Mouse (Mus musculus) hindbrain, postnatal 0 days (tissue): ENCODE data around the gene Bsg. TPM values are rescaled to one million over a fixed set of nuclear protein-coding genes. Genes with fewer than 3 reads are reported as not detected.

ENCODE experiments used
- ATAC-seq: fragments of 200-750 bp; cut with Nextera tagmentation; 2 replicates; pipeline ENCODE4 v1.8.0; 2017; ENCODE audit warnings: mild to moderate bottlenecking, moderate TSS enrichment, moderate library complexity
- DNase-seq: peaks from one replicate; pipeline ENCODE4 v3.0.0-alpha.2; 2015; ENCODE audit warnings: low spot score
- H3K27ac ChIP-seq: fragments of 300-500 bp; sonication (generic); 2 replicates; pipeline ENCODE4 v1.5.1; 2014; ENCODE audit warnings: mild to moderate bottlenecking
- H3K27me3 ChIP-seq: fragments of 300-500 bp; sonication (generic); 2 replicates; pipeline ENCODE4 v1.6.1; 2014; ENCODE audit warnings: low read length, mixed read lengths; ENCODE audit not compliant: insufficient read depth
- H3K36me3 ChIP-seq: fragments of 300-500 bp; sonication (generic); 2 replicates; pipeline ENCODE4 v1.6.1; 2014; ENCODE audit warnings: low read length, mixed read lengths; ENCODE audit not compliant: insufficient read depth
- H3K4me1 ChIP-seq: fragments of 300-500 bp; sonication (generic); 2 replicates; pipeline ENCODE4 v1.6.1; 2014; ENCODE audit warnings: antibody characterized with exemption, low read length, mixed read lengths; ENCODE audit not compliant: insufficient read depth
- H3K4me2 ChIP-seq: fragments of 300-500 bp; sonication (generic); 2 replicates; pipeline ENCODE4 v1.6.1; 2014; ENCODE audit warnings: low read depth, mild to moderate bottlenecking, low read length, moderate library complexity, mixed read lengths
- H3K4me3 ChIP-seq: fragments of 300-500 bp; sonication (generic); 2 replicates; pipeline ENCODE4 v1.5.1; 2014; ENCODE audit warnings: low read length
- H3K9ac ChIP-seq: fragments of 300-500 bp; sonication (generic); replicated peaks from 2 replicates; pipeline ENCODE4 v1.6.1; 2014; ENCODE audit warnings: mild to moderate bottlenecking, low read length, moderate library complexity, mixed read lengths
- H3K9me3 ChIP-seq: fragments of 300-500 bp; sonication (generic); 2 replicates; pipeline ENCODE4 v1.6.1; 2016; ENCODE audit warnings: low read length, mixed read lengths
- CTCF ChIP-seq: IDR thresholded peaks from 2 replicates; pipeline ENCODE4 v1.5.1; 2016; ENCODE audit warnings: antibody characterized with exemption, control low read depth, low read depth
- WGBS: fragments of 180-500 bp; shearing (Covaris S2); extraction: QIAGEN DNeasy Blood & Tissue Kit; methylation state at CpG from one replicate; pipeline ENCODE4 v1.1.7; 2014; 5-methylcytosine and 5-hydroxymethylcytosine counted together
- polyA plus RNA-seq: library from polyadenylated mRNA; unstranded; fragments of >200 nt; fragmentation: Nextera tagmentation; extraction: Ambion mirVana; gene quantifications from 2 replicates; pipeline ENCODE4 v1.2.1, GENCODE M21; 2015
- total RNA-seq: library from RNA; depleted of rRNA; stranded (reverse); fragments of >200 nt; gene quantifications from 2 replicates; pipeline ENCODE4 v1.2.3, GENCODE M21; 2014

The Bsg gene
- total and polyA plus RNA-seq, 2 experiments from 2014 or later = 1,151 to 1,243 TPM

DNA sequence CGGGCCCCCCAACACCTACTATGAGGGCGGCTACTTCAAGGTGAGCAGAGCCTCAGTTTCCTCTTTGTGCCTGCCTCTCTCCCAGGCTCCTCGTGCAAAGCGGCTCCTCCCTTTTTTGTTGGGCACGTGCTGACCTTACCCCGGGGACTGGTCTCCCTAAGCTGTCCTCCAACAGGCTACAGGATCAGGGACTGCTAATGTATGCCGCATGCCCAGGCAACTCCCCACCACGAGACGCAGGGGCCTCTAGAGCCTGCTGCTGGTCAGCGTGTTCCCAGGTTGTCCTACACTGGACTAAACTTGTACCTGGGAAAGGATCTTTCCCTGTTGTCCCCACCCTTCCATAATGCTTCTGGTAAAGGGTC, 21.8 kb upstream of the Bsg start:
- no peak for TF ChIP-seq CTCF
- peaks cover 34% of the 10 kb centered on the region for H3K36me3 ChIP-seq
- 0% methylated on average over 9 of the region's 10 CpGs for WGBS
- H3K4me1 ChIP-seq = peaks cover 17% of the 10 kb centered on the region
- no peaks in the 10 kb centered on the region for H3K27me3 ChIP-seq
- H3K27ac ChIP-seq = peak overlapping the region; percentile 85
- peak overlapping the region; percentile 84 for H3K9ac ChIP-seq
- H3K9me3 ChIP-seq = no peaks in the 10 kb centered on the region
- ATAC-seq = no peak
- H3K4me3 ChIP-seq = peak overlapping the region; percentile 73
- peak overlapping the region; percentile 96 for H3K4me2 ChIP-seq
- DNase-seq = no peak

DNA sequence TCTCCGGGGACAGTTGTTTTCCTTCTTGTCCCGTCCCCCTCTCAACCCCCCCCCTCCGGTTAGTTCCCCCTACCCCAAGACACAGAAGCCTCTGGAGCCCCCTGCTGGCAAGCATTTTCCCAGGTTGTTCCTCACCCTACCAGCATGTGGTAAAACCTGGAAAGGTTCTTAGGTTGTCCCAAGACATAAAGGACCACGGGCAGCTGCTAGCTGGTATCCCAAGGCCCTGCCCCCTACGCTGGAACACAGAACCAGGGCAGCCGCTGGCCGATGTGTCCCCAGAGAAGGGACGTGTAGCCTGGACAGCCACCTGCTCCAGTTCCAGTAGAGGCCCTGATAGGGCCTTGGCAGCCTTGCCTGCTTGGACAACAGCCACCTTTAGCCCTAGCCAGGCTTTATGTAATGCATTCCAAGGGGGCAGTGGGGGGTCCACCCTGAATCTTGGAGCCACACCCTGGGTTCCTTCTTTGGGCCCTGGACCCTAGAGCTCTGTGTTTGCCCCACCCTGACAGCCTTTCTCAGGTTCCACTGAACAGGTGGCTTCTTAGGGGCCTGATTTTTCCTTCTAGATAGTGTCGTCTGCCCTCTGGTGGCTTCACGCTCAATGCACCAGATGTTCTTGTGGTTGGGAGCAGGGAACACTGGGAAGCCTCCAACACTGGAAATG, 21.2 kb upstream of the Bsg start:
- ATAC-seq (no peak), DNase-seq (peak; percentile 70)
- peak; percentile 64 for TF ChIP-seq CTCF
- peak overlapping the region; percentile 84 for H3K9ac ChIP-seq
- peak overlapping the region; percentile 85 for H3K27ac ChIP-seq
- peaks cover 37% of the 10 kb centered on the region for H3K36me3 ChIP-seq
- 2% methylated on average over 10 of the region's 10 CpGs for WGBS
- H3K27me3 ChIP-seq = no peaks in the 10 kb centered on the region
- peak overlapping the region; percentile 73 for H3K4me3 ChIP-seq
- peaks cover 17% of the 10 kb centered on the region for H3K4me1 ChIP-seq
- H3K9me3 ChIP-seq = no peaks in the 10 kb centered on the region
- peak overlapping the region; percentile 96 for H3K4me2 ChIP-seq

DNA sequence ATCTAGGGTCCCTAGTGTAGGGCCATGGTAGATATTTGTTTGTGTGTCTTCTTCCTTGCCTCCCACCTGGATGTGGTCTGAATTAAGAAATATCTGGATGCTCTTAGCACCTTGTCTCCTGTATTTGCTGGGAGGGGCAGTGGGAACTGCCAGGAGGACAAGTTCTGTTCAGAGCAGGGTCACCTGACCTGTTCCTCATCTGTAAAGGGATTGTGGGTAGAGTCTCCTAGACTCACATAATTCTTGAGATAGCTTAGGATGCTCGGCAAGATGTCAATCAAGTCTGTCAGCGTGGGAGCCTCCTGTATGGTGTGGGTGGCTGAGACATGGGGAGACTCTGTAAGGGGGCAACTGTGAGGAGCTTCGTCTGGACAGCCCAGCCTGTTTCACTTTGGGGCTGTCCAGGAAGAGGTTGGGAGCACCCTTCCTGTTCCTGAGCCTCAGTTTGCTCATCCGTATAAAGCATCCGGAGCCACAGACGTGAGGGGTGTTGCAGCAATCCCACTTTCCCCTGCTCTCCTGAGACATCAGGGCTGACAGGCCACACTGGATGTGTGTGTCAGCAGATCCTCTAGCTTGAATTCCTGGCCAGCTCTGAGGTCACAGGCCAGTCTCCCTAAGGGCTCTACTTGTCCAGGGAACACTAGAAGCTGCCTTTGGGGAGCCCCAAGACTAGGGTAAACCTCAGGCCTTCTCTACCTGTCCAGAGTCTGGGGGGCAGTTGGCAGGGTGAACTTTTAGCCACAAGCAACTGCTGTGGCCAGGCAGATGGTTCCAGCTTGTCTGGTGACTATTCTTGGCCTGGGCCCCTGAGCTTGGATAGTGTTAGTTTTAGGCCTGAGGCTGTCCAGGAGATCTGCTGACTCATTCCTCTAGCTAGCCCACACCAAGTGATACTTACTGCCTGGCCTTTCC, 20.3 kb upstream of the Bsg start:
- Histone ChIP-seq H3K9ac (peak overlapping the region; percentile 84; the same call in 1 of the 2 replicates), H3K4me3 (peak overlapping the region; percentile 73; the same call in 1 of the 2 replicates), H3K27ac (no peak overlapping the region), H3K27me3 (no peaks in the 10 kb centered on the region), H3K4me2 (peak overlapping the region; percentile 96), H3K36me3 (peaks cover 44% of the 10 kb centered on the region), H3K4me1 (peaks cover 17% of the 10 kb centered on the region), H3K9me3 (no peaks in the 10 kb centered on the region)
- DNase-seq (no peak), ATAC-seq (no peak)
- 88% methylated on average over 6 of the region's 6 CpGs for WGBS
- TF ChIP-seq CTCF = no peak

DNA sequence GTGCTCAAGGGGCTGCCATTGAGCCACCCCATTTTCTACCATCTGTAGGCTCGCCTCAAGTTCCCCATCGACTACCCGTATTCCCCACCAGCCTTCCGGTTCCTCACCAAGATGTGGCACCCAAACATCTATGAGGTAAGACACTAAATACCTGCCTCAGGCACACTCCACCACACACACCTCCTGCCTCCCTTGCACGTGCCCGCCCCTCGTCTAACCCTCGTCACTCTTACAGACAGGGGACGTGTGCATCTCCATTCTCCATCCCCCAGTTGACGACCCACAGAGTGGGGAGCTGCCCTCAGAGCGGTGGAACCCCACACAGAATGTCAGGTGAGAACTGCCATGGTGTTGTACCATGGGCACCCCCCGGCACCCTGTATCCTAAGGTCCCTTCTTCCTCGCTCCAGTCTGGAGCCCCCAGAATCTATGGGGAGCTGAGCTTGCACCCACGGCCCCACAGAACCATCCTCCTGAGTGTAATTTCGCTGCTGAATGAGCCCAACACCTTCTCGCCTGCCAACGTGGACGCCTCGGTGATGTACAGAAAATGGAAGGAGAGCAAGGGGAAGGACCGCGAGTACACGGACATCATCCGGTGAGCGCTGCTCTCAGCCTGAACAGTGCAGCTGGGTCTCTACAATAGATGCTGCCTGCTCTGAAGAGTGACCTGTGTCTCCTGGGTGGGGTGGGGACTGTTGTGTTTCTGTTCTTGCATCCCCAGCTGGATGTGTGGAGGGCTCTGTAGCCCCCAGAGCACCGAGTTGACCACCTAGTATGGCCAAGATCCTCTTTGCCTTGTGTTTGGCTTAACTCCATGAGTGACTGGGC, 19.3 kb upstream of the Bsg start:
- no peak for ATAC-seq
- no peak overlapping the region for H3K4me2 ChIP-seq
- H3K36me3 ChIP-seq = peaks cover 44% of the 10 kb centered on the region
- no peak for DNase-seq
- no peak for TF ChIP-seq CTCF
- H3K9ac ChIP-seq = no peak overlapping the region
- no peaks in the 10 kb centered on the region for H3K9me3 ChIP-seq
- WGBS = 94% methylated on average over 25 of the region's 25 CpGs
- H3K27me3 ChIP-seq = no peaks in the 10 kb centered on the region
- H3K4me3 ChIP-seq = no peak overlapping the region
- H3K4me1 ChIP-seq = peaks cover 17% of the 10 kb centered on the region
- no peak overlapping the region for H3K27ac ChIP-seq

DNA sequence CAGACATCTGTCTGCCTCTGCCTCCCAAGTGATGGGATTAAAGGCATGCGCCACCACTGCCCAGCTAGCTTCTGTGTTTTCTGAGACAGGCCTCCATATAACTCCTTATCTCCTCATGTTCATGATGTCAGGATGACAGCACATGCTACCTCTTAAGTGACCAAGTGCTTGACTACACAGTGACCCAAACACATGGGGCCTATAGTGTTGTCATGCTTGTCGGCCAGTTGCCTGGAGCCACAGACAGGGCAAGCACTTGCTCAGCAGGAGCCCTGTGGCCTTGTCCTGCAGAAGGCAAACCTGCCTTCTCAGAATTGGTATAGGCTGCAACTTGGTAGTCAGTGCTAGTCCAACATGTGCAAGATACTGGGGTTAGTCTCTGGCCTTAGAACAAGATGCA, 18.1 kb upstream of the Bsg start:
- TF ChIP-seq CTCF = no peak
- Histone ChIP-seq H3K27me3 (no peaks in the 10 kb centered on the region), H3K4me2 (no peak overlapping the region), H3K36me3 (peaks cover 44% of the 10 kb centered on the region), H3K9me3 (no peaks in the 10 kb centered on the region), H3K4me1 (peaks cover 11% of the 10 kb centered on the region), H3K9ac (no peak overlapping the region), H3K27ac (no peak overlapping the region), H3K4me3 (no peak overlapping the region)
- ATAC-seq (no peak), DNase-seq (no peak)
- WGBS = 88% methylated on average over 2 of the region's 2 CpGs

DNA sequence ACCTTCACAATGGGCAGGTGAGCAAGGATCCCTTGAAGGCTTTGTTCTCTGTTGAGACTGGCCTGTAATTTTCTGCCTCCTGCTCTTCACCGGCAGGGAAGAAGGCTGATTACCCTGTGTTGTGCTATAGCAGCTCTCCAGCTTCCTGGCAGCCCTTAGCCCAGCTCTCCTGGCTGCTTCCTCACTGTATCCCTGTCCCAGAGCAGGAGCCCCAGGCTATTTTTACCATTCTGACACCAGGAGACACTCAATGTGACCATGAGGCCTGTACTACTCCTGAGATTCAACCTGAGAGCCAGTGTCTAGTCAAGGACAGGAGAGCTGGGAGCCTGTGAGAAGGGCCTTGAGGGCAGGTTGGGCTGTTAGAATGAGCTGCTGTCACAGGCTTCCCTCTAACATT, 17.6 kb upstream of the Bsg start:
- H3K27me3 ChIP-seq = no peaks in the 10 kb centered on the region
- H3K9ac ChIP-seq = no peak overlapping the region
- no peak for DNase-seq
- peaks cover 44% of the 10 kb centered on the region for H3K36me3 ChIP-seq
- peaks cover 10% of the 10 kb centered on the region for H3K4me1 ChIP-seq
- ATAC-seq = no peak
- H3K4me2 ChIP-seq = no peak overlapping the region
- no peak for TF ChIP-seq CTCF
- H3K27ac ChIP-seq = no peak overlapping the region
- H3K4me3 ChIP-seq = no peak overlapping the region
- WGBS = 100% methylated on average over 1 of the region's 1 CpGs
- no peaks in the 10 kb centered on the region for H3K9me3 ChIP-seq
